Mouse (Mus musculus) liver, embryonic 14.5 days (tissue): ENCODE measurements at regions not wholly inside any gene's neighbourhood (a gene's known extent, or its start where the extent isn't known, plus 50 kb on each side); places are given as distances from the start of the nearest gene placed in this dataset.

Experiments
- ATAC-seq: fragments of 200-750 bp; cut with Nextera tagmentation; 2 replicates; pipeline ENCODE4 v1.8.0; 2017; ENCODE audit warnings: moderate number of reproducible peaks, mild to moderate bottlenecking, moderate library complexity; ENCODE audit not compliant: insufficient read depth
- DNase-seq, 3 experiments: peaks; one replicate each; pipeline ENCODE4 v3.0.0-alpha.2; 2012 to 2013; ENCODE audit warnings: low read depth in 3 of 3, low spot score in 3 of 3
- H3K27ac ChIP-seq: fragments of 300-500 bp; sonication (generic); 2 replicates; pipeline ENCODE4 v1.5.1; 2014; ENCODE audit warnings: moderate library complexity, mild to moderate bottlenecking, control low read depth, inconsistent platforms
- H3K27me3 ChIP-seq: fragments of 300-500 bp; sonication (generic); 2 replicates; pipeline ENCODE4 v1.6.1; 2014; ENCODE audit warnings: mild to moderate bottlenecking, low read length, moderate library complexity; ENCODE audit not compliant: control insufficient read depth, insufficient read depth
- H3K36me3 ChIP-seq: fragments of 300-500 bp; sonication (generic); replicated peaks from 2 replicates; pipeline ENCODE4 v1.6.1; 2014; ENCODE audit warnings: low read depth; ENCODE audit not compliant: control insufficient read depth, insufficient read depth
- H3K4me1 ChIP-seq, 2 experiments: fragments of 200-500 bp in 1 of 2; fragments of 300-500 bp in 1 of 2; sonication (generic) in 1 of 2; replicated peaks; 2 replicates each; pipeline ENCODE4 v1.6.1; 2012 to 2014; ENCODE audit warnings: antibody characterized with exemption in 1 of 2, inconsistent platforms in 1 of 2, low read length in 1 of 2; ENCODE audit not compliant: control insufficient read depth in 2 of 2, insufficient read depth in 2 of 2
- H3K4me2 ChIP-seq: fragments of 300-500 bp; sonication (generic); 2 replicates; pipeline ENCODE4 v1.6.1; 2014; ENCODE audit warnings: low read depth, mild to moderate bottlenecking, control low read depth, moderate library complexity
- H3K4me3 ChIP-seq, 2 experiments: fragments of 200-500 bp in 1 of 2; fragments of 300-500 bp in 1 of 2; sonication (generic) in 1 of 2; 2 replicates each; pipeline ENCODE4 v1.5.1; 2012 to 2014; ENCODE audit warnings: low read depth in 2 of 2, low read length in 2 of 2, mild to moderate bottlenecking in 2 of 2, control low read depth in 1 of 2, inconsistent platforms in 1 of 2, moderate library complexity in 1 of 2; ENCODE audit not compliant: insufficient read depth in 1 of 2
- H3K9ac ChIP-seq: fragments of 300-500 bp; sonication (generic); replicated peaks from 2 replicates; pipeline ENCODE4 v1.6.1; 2014; ENCODE audit warnings: mild to moderate bottlenecking, control low read depth, moderate library complexity
- H3K9me3 ChIP-seq: fragments of 300-500 bp; sonication (generic); 2 replicates; pipeline ENCODE4 v1.6.1; 2016; ENCODE audit warnings: low read length, mixed read lengths; ENCODE audit not compliant: control insufficient read depth
- CTCF ChIP-seq: IDR thresholded peaks from 2 replicates; pipeline ENCODE4 v1.5.1; 2016; ENCODE audit warnings: antibody characterized with exemption, low read depth, control low read depth
- EP300 ChIP-seq: IDR thresholded peaks from 2 replicates; pipeline ENCODE4 v1.6.1; 2016; ENCODE audit warnings: antibody characterized with exemption, low read depth
- WGBS: fragments of 180-500 bp; shearing (Covaris S2); extraction: QIAGEN DNeasy Blood & Tissue Kit; methylation state at CpG from one replicate; pipeline ENCODE4 v1.1.7; 2014; ENCODE audit not compliant: insufficient replicate concordance; 5-methylcytosine and 5-hydroxymethylcytosine counted together

DNA sequence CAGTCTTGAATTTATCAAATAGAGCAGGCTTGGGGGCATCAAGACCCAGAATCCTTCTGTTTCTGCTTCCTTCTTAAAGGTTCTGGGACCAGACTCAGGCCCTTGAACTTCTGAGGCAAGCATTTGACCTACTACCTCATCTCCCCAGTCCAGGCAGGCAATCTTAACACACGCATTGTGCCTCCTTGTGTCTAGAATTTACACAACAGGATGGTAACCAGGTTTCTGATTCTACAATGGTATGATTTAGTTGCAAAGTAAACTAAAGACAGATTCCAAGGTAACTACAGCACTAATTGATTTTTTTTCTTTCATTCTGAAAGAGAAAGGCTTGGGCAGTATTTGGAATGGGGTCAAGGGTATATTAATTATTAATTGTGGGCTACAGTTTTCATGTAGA lies 115.7 kb upstream of the Tgfbr2 start:
- no peak for ATAC-seq
- Histone ChIP-seq H3K4me1 (no peaks in the 10 kb centered on the region; a peak in 1 of 4 replicates), H3K9me3 (no peaks in the 10 kb centered on the region), H3K27me3 (no peaks in the 10 kb centered on the region), H3K9ac (no peak overlapping the region), H3K4me2 (no peak overlapping the region), H3K27ac (no peak overlapping the region), H3K36me3 (no peaks in the 10 kb centered on the region), H3K4me3 (no peak overlapping the region)
- TF ChIP-seq CTCF, result no peak
- TF ChIP-seq EP300, result no peak
- DNase-seq, result no peak
- 65% methylated on average over 1 of the region's 1 CpGs for WGBS

GRCm38 (mm10) chr9:116285691-116286431 lies 110.7 kb upstream of the Tgfbr2 start:
- 65% methylated on average over 11 of the region's 11 CpGs for WGBS
- ATAC-seq (no peak), DNase-seq (no peak)
- TF ChIP-seq CTCF, result no peak
- TF ChIP-seq EP300, result no peak
- Histone ChIP-seq H3K9ac (no peak overlapping the region), H3K4me2 (no peak overlapping the region), H3K4me1 (no peaks in the 10 kb centered on the region), H3K27me3 (no peaks in the 10 kb centered on the region), H3K27ac (no peak overlapping the region), H3K9me3 (no peaks in the 10 kb centered on the region), H3K4me3 (no peak overlapping the region), H3K36me3 (no peaks in the 10 kb centered on the region)

DNA sequence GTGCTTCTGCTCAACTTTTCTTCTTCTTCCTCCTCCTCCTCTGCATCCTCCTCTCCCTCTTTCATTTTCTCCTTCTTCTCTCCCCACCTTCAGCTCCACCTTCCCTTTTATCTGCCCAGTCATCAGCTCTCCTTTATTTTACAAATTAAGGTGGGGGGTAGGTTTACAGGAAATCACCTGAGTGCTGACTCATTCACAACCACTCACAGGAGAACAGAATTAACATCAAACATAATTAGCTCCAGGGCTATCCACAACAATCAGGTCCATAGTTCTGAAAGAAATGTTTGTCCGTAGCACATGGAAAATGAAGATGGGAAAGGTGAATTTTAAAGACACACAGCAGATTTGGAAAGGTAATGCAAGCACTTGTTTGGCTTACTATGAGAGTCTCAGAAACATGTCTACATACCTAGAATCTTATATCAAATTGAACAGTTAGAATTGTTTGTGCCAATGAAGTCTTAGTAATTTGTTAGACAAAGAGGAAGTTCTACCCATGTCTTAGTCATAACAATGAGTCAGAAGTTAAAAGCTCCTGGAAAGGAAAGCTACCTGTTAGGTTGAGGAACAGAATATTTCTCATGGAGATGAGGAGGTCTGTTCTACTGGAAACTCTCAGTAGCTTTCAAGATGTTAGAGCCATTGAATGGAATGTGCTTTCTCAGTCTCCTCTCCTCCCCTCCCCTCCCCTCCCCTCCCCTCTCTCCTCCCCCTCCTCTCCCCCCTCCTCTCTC lies 108.8 kb upstream of the Tgfbr2 start:
- WGBS, result 76% methylated on average over 1 of the region's 1 CpGs
- no peaks in the 10 kb centered on the region for H3K36me3 ChIP-seq
- H3K9ac ChIP-seq, result no peak overlapping the region
- TF ChIP-seq CTCF (no peak), EP300 (no peak)
- no peaks in the 10 kb centered on the region for H3K27me3 ChIP-seq
- H3K4me2 ChIP-seq, result no peak overlapping the region
- ATAC-seq (no peak), DNase-seq (no peak)
- H3K4me1 ChIP-seq, result no peaks in the 10 kb centered on the region
- H3K27ac ChIP-seq, result no peak overlapping the region
- H3K9me3 ChIP-seq, result no peaks in the 10 kb centered on the region
- no peak overlapping the region for H3K4me3 ChIP-seq

GRCm38 (mm10) chr9:116281654-116282053 lies 106.5 kb upstream of the Tgfbr2 start:
- no peak for TF ChIP-seq EP300
- TF ChIP-seq CTCF, result no peak

GRCm38 (mm10) chr9:116280146-116280545 lies 105.0 kb upstream of the Tgfbr2 start:
- no peaks in the 10 kb centered on the region for H3K4me1 ChIP-seq
- DNase-seq, result no peak
- WGBS, result 58% methylated on average over 5 of the region's 5 CpGs

More at GRCm38 (mm10) chr9:116281654-116282053, 106.5 kb upstream of the Tgfbr2 start:
- no peaks in the 10 kb centered on the region for H3K27me3 ChIP-seq
- H3K36me3 ChIP-seq, result no peaks in the 10 kb centered on the region
- DNase-seq (no peak), ATAC-seq (no peak)
- H3K4me3 ChIP-seq, result no peak overlapping the region
- H3K27ac ChIP-seq, result no peak overlapping the region
- no peaks in the 10 kb centered on the region for H3K9me3 ChIP-seq
- no peak overlapping the region for H3K4me2 ChIP-seq
- no peak overlapping the region for H3K9ac ChIP-seq
- H3K4me1 ChIP-seq, result no peaks in the 10 kb centered on the region

More at GRCm38 (mm10) chr9:116280146-116280545, 105.0 kb upstream of the Tgfbr2 start:
- no peak overlapping the region for H3K4me2 ChIP-seq
- H3K9ac ChIP-seq, result no peak overlapping the region
- H3K4me3 ChIP-seq, result no peak overlapping the region
- H3K27ac ChIP-seq, result no peak overlapping the region
- H3K36me3 ChIP-seq, result no peaks in the 10 kb centered on the region
- no peak for ATAC-seq
- no peaks in the 10 kb centered on the region for H3K9me3 ChIP-seq
- H3K27me3 ChIP-seq, result no peaks in the 10 kb centered on the region
- no peak for TF ChIP-seq EP300
- no peak for TF ChIP-seq CTCF
